ENCODE assay signal across 8 mouse cellular contexts in genomic region chr15:25411461-25411860, GRCm38 (mm10). TPM values are rescaled to one million over a fixed set of nuclear protein-coding genes. Genes with fewer than 3 reads are reported as not detected.
DNase-seq lines count a peak whose midpoint lies in the region; ATAC-seq and TF ChIP-seq lines count a peak whose summit lies in the region.

No protein-coding gene starts in this region.

- H3K9me3 ChIP-seq in E14TG2a.4 (ENCODE audit: low read length), result peaks cover 5% of the 10 kb centered on the region; the same call in 1 of the 2 replicates
- no peaks in the 10 kb centered on the region for H3K9me3 ChIP-seq in forebrain, embryonic 12.5 days

- peak overlapping the region; percentile 99 for H3K27ac ChIP-seq in forebrain, embryonic 12.5 days
- no peak overlapping the region for H3K27ac ChIP-seq in macrophage

- 5% methylated on average over 7 of the region's 7 CpGs for WGBS in forebrain, embryonic 12.5 days
- WGBS in macrophage (ENCODE audit: missing documents), result 84% methylated on average over 7 of the region's 7 CpGs

- H3K4me3 ChIP-seq in E14TG2a.4 (replicated peaks; ENCODE audit: low read length) (peak overlapping the region; percentile 95), macrophage (ENCODE audit: inconsistent target) (peak overlapping the region; percentile 76)
- peak overlapping the region; percentile 69 for H3K4me3 ChIP-seq in forebrain, embryonic 12.5 days (replicated peaks)

- peaks cover 33% of the 10 kb centered on the region for H3K4me1 ChIP-seq in E14TG2a.4 (replicated peaks; ENCODE audit: low read depth, low read length)
- peaks cover 43% of the 10 kb centered on the region for H3K4me1 ChIP-seq in forebrain, embryonic 12.5 days

- no peak for TF ChIP-seq CTCF in E14TG2a.4 (conservative IDR thresholded peaks at IDR 0.05; ENCODE audit: low read length)

- H3K79me2 ChIP-seq in macrophage (ENCODE audit: inconsistent target), result peaks cover 68% of the 10 kb centered on the region

- peak; percentile 55 for DNase-seq in heart, adult 11 months
- DNase-seq in heart, adult 8-10 months (ENCODE audit: low spot score), result no peak
- DNase-seq in adrenal gland, postnatal 14 days, result no peak
- DNase-seq in urinary bladder, adult 2 months (ENCODE audit: low spot score), result no peak
- DNase-seq in urinary bladder, postnatal 36 days (ENCODE audit: low spot score in 2 of 2), result no peak

- ATAC-seq in forebrain, embryonic 12.5 days (ENCODE audit: low FRiP score), result no peak

- peak overlapping the region; percentile 95 for H3K9ac ChIP-seq in forebrain, embryonic 12.5 days

- H3K36me3 ChIP-seq in E14TG2a.4 (ENCODE audit: insufficient read depth, low read length), result peaks cover 23% of the 10 kb centered on the region
- peaks cover 18% of the 10 kb centered on the region for H3K36me3 ChIP-seq in forebrain, embryonic 12.5 days (replicated peaks)
- no peaks in the 10 kb centered on the region for H3K36me3 ChIP-seq in macrophage (ENCODE audit: inconsistent target)

- H3K27me3 ChIP-seq in E14TG2a.4 (ENCODE audit: insufficient read depth, low read length), result peaks cover 5% of the 10 kb centered on the region; the same call in 1 of the 2 replicates
- H3K27me3 ChIP-seq in forebrain, embryonic 12.5 days, result no peaks in the 10 kb centered on the region

- H3K4me2 ChIP-seq in forebrain, embryonic 12.5 days, result peak overlapping the region; percentile 64

RNA-seq across cellular contexts. Expression of gene Basp1, which starts 2.1 kb away (rescaled TPM):
- total RNA-seq in heart, adult 8-10 months (2022), result under 1 TPM; 0.73 to 0.91 (median 0.83) TPM
- polyA plus RNA-seq in forebrain, embryonic 12.5 days (2016; fragmentation: Nextera tagmentation; extraction: Ambion mirVana), result 154 and 231 TPM in 2 replicates
- 10 to 100 TPM in 25 of 26 experiments, 1 to 10 TPM in 1; 7.7 to 59.8 (median 16.6) TPM for total RNA-seq in macrophage (2018; cell fraction: chromatin; rRNA removed)
- 100 to 1,000 TPM; 109 to 219 (median 156) TPM for total RNA-seq in macrophage (2018; cell fraction: cytosol; rRNA removed)
- 10 to 100 TPM; 33.9 to 97.4 (median 63.7) TPM for total RNA-seq in macrophage (2018; cell fraction: nucleus; rRNA removed)
- 124 to 230 TPM (median 218 TPM) in 3 replicates for polyA plus RNA-seq in macrophage (2018)
- total RNA-seq in adrenal gland, postnatal 14 days (2021), result 10.4 and 16.7 TPM in 2 replicates
- 66.5 and 83.1 TPM in 2 replicates for polyA plus RNA-seq in urinary bladder, adult 2 months (2012; rRNA removed)
